Mouse (Mus musculus) kidney, postnatal 0 days (tissue): ENCODE data around the gene Fam168b. TPM values are rescaled to one million over a fixed set of nuclear protein-coding genes. Genes with fewer than 3 reads are reported as not detected.

Experiments used
- ATAC-seq: fragments of 200-750 bp; cut with Nextera tagmentation; replicated peaks from 2 replicates; pipeline ENCODE4 v1.8.0; 2017; ENCODE audit warnings: low read depth, moderate number of reproducible peaks, moderate TSS enrichment, moderate library complexity; ENCODE audit not compliant: low FRiP score
- DNase-seq: peaks from one replicate; pipeline ENCODE4 v3.0.0-alpha.2; 2016; ENCODE audit warnings: low spot score
- H3K27ac ChIP-seq: fragments of 300-500 bp; sonication (generic); 2 replicates; pipeline ENCODE4 v1.5.1; 2014; ENCODE audit warnings: mild to moderate bottlenecking
- H3K27me3 ChIP-seq: fragments of 300-500 bp; sonication (generic); 2 replicates; pipeline ENCODE4 v1.6.1; 2014; ENCODE audit warnings: low read length, mixed read lengths; ENCODE audit not compliant: insufficient read depth
- H3K36me3 ChIP-seq: fragments of 300-500 bp; sonication (generic); 2 replicates; pipeline ENCODE4 v1.6.1; 2014; ENCODE audit warnings: low read length, mixed read lengths; ENCODE audit not compliant: insufficient read depth
- H3K4me1 ChIP-seq: fragments of 300-500 bp; sonication (generic); replicated peaks from 2 replicates; pipeline ENCODE4 v1.6.1; 2014; ENCODE audit warnings: antibody characterized with exemption, low read length, mixed read lengths; ENCODE audit not compliant: insufficient read depth
- H3K4me2 ChIP-seq: fragments of 300-500 bp; sonication (generic); 2 replicates; pipeline ENCODE4 v1.6.1; 2014; ENCODE audit warnings: mild to moderate bottlenecking, low read length, moderate library complexity, mixed read lengths
- H3K4me3 ChIP-seq: fragments of 300-500 bp; sonication (generic); replicated peaks from 2 replicates; pipeline ENCODE4 v1.5.1; 2014; ENCODE audit warnings: low read depth, low read length
- H3K9ac ChIP-seq: fragments of 300-500 bp; sonication (generic); 2 replicates; pipeline ENCODE4 v1.6.1; 2014; ENCODE audit warnings: low read depth, low read length
- H3K9me3 ChIP-seq: fragments of 300-500 bp; sonication (generic); replicated peaks from 2 replicates; pipeline ENCODE4 v1.6.1; 2016; ENCODE audit warnings: low read length, inconsistent platforms, mixed read lengths
- CTCF ChIP-seq: IDR thresholded peaks from 2 replicates; pipeline ENCODE4 v1.5.1; 2016; ENCODE audit warnings: antibody characterized with exemption, low read depth, mild to moderate bottlenecking, moderate library complexity
- WGBS: fragments of 180-500 bp; shearing (Covaris S2); extraction: QIAGEN DNeasy Blood & Tissue Kit; methylation state at CpG from one replicate; pipeline ENCODE4 v1.1.7; 2014; 5-methylcytosine and 5-hydroxymethylcytosine counted together
- polyA plus RNA-seq: library from polyadenylated mRNA; unstranded; fragments of >200 nt; fragmentation: Nextera tagmentation; extraction: Ambion mirVana; gene quantifications from 2 replicates; pipeline ENCODE4 v1.2.1, GENCODE M21; 2015

The Fam168b gene
- polyA plus RNA-seq, 1 experiment from 2014 or later = 47.2 TPM

- Histone ChIP-seq H3K9me3 (no peaks in the 10 kb centered on the region), H3K4me3 (no peak overlapping the region), H3K27me3 (no peaks in the 10 kb centered on the region), H3K9ac (no peak overlapping the region), H3K36me3 (peaks cover 42% of the 10 kb centered on the region), H3K27ac (no peak overlapping the region), H3K4me2 (no peak overlapping the region), H3K4me1 (no peaks in the 10 kb centered on the region)
- TF ChIP-seq CTCF = no peak
- ATAC-seq (no peak), DNase-seq (no peak)
- WGBS = 82% methylated on average over 8 of the region's 8 CpGs
Observed at GRCm38 (mm10) chr1:34824208-34824607, 18.7 kb downstream of the Fam168b start.

GRCm38 (mm10) chr1:34823353-34823752 is 19.5 kb downstream of the Fam168b start:
- H3K36me3 ChIP-seq = peaks cover 46% of the 10 kb centered on the region
- ATAC-seq = no peak
- no peak overlapping the region for H3K4me3 ChIP-seq
- no peak for TF ChIP-seq CTCF
- no peak overlapping the region for H3K9ac ChIP-seq
- H3K27me3 ChIP-seq = no peaks in the 10 kb centered on the region
- 84% methylated on average over 6 of the region's 6 CpGs for whole genome bisulfite sequencing
- no peaks in the 10 kb centered on the region for H3K9me3 ChIP-seq
- H3K4me1 ChIP-seq = no peaks in the 10 kb centered on the region
- no peak overlapping the region for H3K4me2 ChIP-seq
- no peak overlapping the region for H3K27ac ChIP-seq
- DNase-seq = no peak

- no peaks in the 10 kb centered on the region for H3K9me3 ChIP-seq
- no peaks in the 10 kb centered on the region for H3K27me3 ChIP-seq
- no peak overlapping the region for H3K4me2 ChIP-seq
- ATAC-seq (no peak), DNase-seq (no peak)
- no peak overlapping the region for H3K9ac ChIP-seq
- H3K4me1 ChIP-seq = no peaks in the 10 kb centered on the region
- H3K27ac ChIP-seq = no peak overlapping the region
- H3K4me3 ChIP-seq = no peak overlapping the region
- 92% methylated on average over 7 of the region's 7 CpGs for WGBS
- peaks cover 46% of the 10 kb centered on the region for H3K36me3 ChIP-seq
- TF ChIP-seq CTCF = no peak
Observed at GRCm38 (mm10) chr1:34822746-34823145, 20.1 kb downstream of the Fam168b start.

GRCm38 (mm10) chr1:34822003-34822402 is 20.9 kb downstream of the Fam168b start:
- H3K4me3 ChIP-seq = no peak overlapping the region
- H3K27me3 ChIP-seq = no peaks in the 10 kb centered on the region
- ATAC-seq (no peak), DNase-seq (no peak)
- no peak overlapping the region for H3K27ac ChIP-seq
- H3K36me3 ChIP-seq = peaks cover 53% of the 10 kb centered on the region
- H3K9ac ChIP-seq = no peak overlapping the region
- no peaks in the 10 kb centered on the region for H3K9me3 ChIP-seq
- H3K4me2 ChIP-seq = no peak overlapping the region
- WGBS = 90% methylated on average over 7 of the region's 7 CpGs
- H3K4me1 ChIP-seq = no peaks in the 10 kb centered on the region
- no peak for TF ChIP-seq CTCF

- Histone ChIP-seq H3K9me3 (no peaks in the 10 kb centered on the region), H3K4me2 (no peak overlapping the region), H3K27me3 (no peaks in the 10 kb centered on the region), H3K4me1 (no peaks in the 10 kb centered on the region), H3K4me3 (no peak overlapping the region), H3K9ac (no peak overlapping the region), H3K27ac (no peak overlapping the region), H3K36me3 (peaks cover 53% of the 10 kb centered on the region)
- 93% methylated on average over 2 of the region's 2 CpGs for WGBS
- TF ChIP-seq CTCF = no peak
- ATAC-seq (no peak), DNase-seq (no peak)
Observed at GRCm38 (mm10) chr1:34821411-34821810, 21.5 kb downstream of the Fam168b start.

- DNase-seq (no peak), ATAC-seq (no peak; the same call in 1 of the 2 replicates)
- 91% methylated on average over 6 of the region's 6 CpGs for WGBS
- Histone ChIP-seq H3K9me3 (no peaks in the 10 kb centered on the region), H3K27me3 (no peaks in the 10 kb centered on the region), H3K4me1 (no peaks in the 10 kb centered on the region), H3K27ac (no peak overlapping the region), H3K9ac (no peak overlapping the region), H3K4me2 (no peak overlapping the region), H3K4me3 (no peak overlapping the region), H3K36me3 (peaks cover 61% of the 10 kb centered on the region)
- no peak for TF ChIP-seq CTCF
Observed at GRCm38 (mm10) chr1:34819225-34819910, 23.5 kb downstream of the Fam168b start.

GRCm38 (mm10) chr1:34815843-34816242 is 27.0 kb downstream of the Fam168b start:
- no peak for TF ChIP-seq CTCF
- H3K9me3 ChIP-seq = no peaks in the 10 kb centered on the region
- no peak overlapping the region for H3K27ac ChIP-seq
- WGBS = 85% methylated on average over 6 of the region's 6 CpGs
- H3K9ac ChIP-seq = no peak overlapping the region
- DNase-seq (no peak), ATAC-seq (no peak)
- no peaks in the 10 kb centered on the region for H3K4me1 ChIP-seq
- no peak overlapping the region for H3K4me2 ChIP-seq
- no peaks in the 10 kb centered on the region for H3K27me3 ChIP-seq
- H3K4me3 ChIP-seq = no peak overlapping the region
- peaks cover 82% of the 10 kb centered on the region for H3K36me3 ChIP-seq
